Mouse (Mus musculus) forebrain, embryonic 14.5 days (tissue): Measurements from ENCODE around the gene S100a16. TPM values are rescaled to one million over a fixed set of nuclear protein-coding genes. Genes with fewer than 3 reads are reported as not detected.

Source experiments
- ATAC-seq: fragments of 200-750 bp; cut with Nextera tagmentation; 2 replicates; pipeline ENCODE4 v1.8.0; 2017; ENCODE audit warnings: mild to moderate bottlenecking, moderate library complexity
- DNase-seq: peaks from one replicate; pipeline ENCODE4 v3.0.0-alpha.2; 2015; ENCODE audit warnings: low spot score
- H3K27ac ChIP-seq: fragments of 300-500 bp; sonication (generic); 2 replicates; pipeline ENCODE4 v1.5.1; 2014; ENCODE audit warnings: low read depth, mild to moderate bottlenecking, control low read depth, low read length, moderate library complexity
- H3K27me3 ChIP-seq: fragments of 300-500 bp; sonication (generic); replicated peaks from 2 replicates; pipeline ENCODE4 v1.6.1; 2014; ENCODE audit warnings: low read length, control low read depth, mixed read lengths; ENCODE audit not compliant: control insufficient read depth, insufficient read depth
- H3K36me3 ChIP-seq: fragments of 300-500 bp; sonication (generic); 2 replicates; pipeline ENCODE4 v1.6.1; 2014; ENCODE audit warnings: low read length, control low read depth; ENCODE audit not compliant: control insufficient read depth, insufficient read depth
- H3K4me1 ChIP-seq: fragments of 300-500 bp; sonication (generic); 2 replicates; pipeline ENCODE4 v1.6.1; 2014; ENCODE audit warnings: antibody characterized with exemption, low read length, control low read depth; ENCODE audit not compliant: control insufficient read depth, insufficient read depth
- H3K4me2 ChIP-seq: fragments of 300-500 bp; sonication (generic); 2 replicates; pipeline ENCODE4 v1.6.1; 2014; ENCODE audit warnings: mild to moderate bottlenecking, control low read depth, low read length
- H3K4me3 ChIP-seq: fragments of 300-500 bp; sonication (generic); 2 replicates; pipeline ENCODE4 v1.5.1; 2014; ENCODE audit warnings: low read depth, low read length, control low read depth
- H3K9ac ChIP-seq: fragments of 300-500 bp; sonication (generic); 2 replicates; pipeline ENCODE4 v1.6.1; 2014; ENCODE audit warnings: mild to moderate bottlenecking, low read length, control low read depth, moderate library complexity
- H3K9me3 ChIP-seq: fragments of 300-500 bp; sonication (generic); replicated peaks from 2 replicates; pipeline ENCODE4 v1.6.1; 2016; ENCODE audit warnings: low read length, control low read depth, mixed read lengths; ENCODE audit not compliant: control insufficient read depth
- WGBS: fragments of 180-500 bp; shearing (Covaris S2); extraction: QIAGEN DNeasy Blood & Tissue Kit; methylation state at CpG from one replicate; pipeline ENCODE4 v1.1.7; 2014; 5-methylcytosine and 5-hydroxymethylcytosine counted together
- polyA plus RNA-seq: library from polyadenylated mRNA; unstranded; fragments of >200 nt; fragmentation: Nextera tagmentation; extraction: Ambion mirVana; gene quantifications from 2 replicates; pipeline ENCODE4 v1.2.1, GENCODE M21; 2014

S100a16 gene
- polyA plus RNA-seq, 1 experiment from 2014 or later: 43.2 TPM

- ATAC-seq (no peak), DNase-seq (no peak)
- H3K27ac ChIP-seq: no peak overlapping the region
- WGBS: 88% methylated on average over 3 of the region's 3 CpGs
- no peak overlapping the region for H3K4me3 ChIP-seq
- no peak overlapping the region for H3K4me2 ChIP-seq
- H3K9ac ChIP-seq: no peak overlapping the region
- H3K4me1 ChIP-seq: no peaks in the 10 kb centered on the region
- H3K36me3 ChIP-seq: no peaks in the 10 kb centered on the region
- no peaks in the 10 kb centered on the region for H3K9me3 ChIP-seq
- H3K27me3 ChIP-seq: no peaks in the 10 kb centered on the region
Measured at GRCm38 (mm10) chr3:90575320-90575719, 38.3 kb downstream of the S100a16 start.

- Histone ChIP-seq H3K9ac (no peak overlapping the region), H3K36me3 (no peaks in the 10 kb centered on the region), H3K27me3 (no peaks in the 10 kb centered on the region), H3K9me3 (no peaks in the 10 kb centered on the region), H3K4me2 (no peak overlapping the region), H3K4me3 (no peak overlapping the region), H3K4me1 (no peaks in the 10 kb centered on the region), H3K27ac (no peak overlapping the region)
- WGBS: 75% methylated on average over 10 of the region's 10 CpGs
- no peak for ATAC-seq
- no peak for DNase-seq
Measured at GRCm38 (mm10) chr3:90576351-90577001, 39.4 kb downstream of the S100a16 start.

- Histone ChIP-seq H3K9me3 (no peaks in the 10 kb centered on the region), H3K4me3 (no peak overlapping the region), H3K27me3 (no peaks in the 10 kb centered on the region), H3K36me3 (no peaks in the 10 kb centered on the region), H3K4me1 (no peaks in the 10 kb centered on the region), H3K9ac (no peak overlapping the region), H3K27ac (no peak overlapping the region), H3K4me2 (no peak overlapping the region)
- ATAC-seq (no peak), DNase-seq (no peak)
- 85% methylated on average over 7 of the region's 7 CpGs for WGBS
Measured at GRCm38 (mm10) chr3:90579433-90579832, 42.4 kb downstream of the S100a16 start.

GRCm38 (mm10) chr3:90581141-90581540 lies 44.1 kb downstream of the S100a16 start:
- WGBS: 93% methylated on average over 5 of the region's 5 CpGs
- H3K9ac ChIP-seq: no peak overlapping the region
- DNase-seq: no peak

GRCm38 (mm10) chr3:90582156-90582555 lies 45.1 kb downstream of the S100a16 start:
- DNase-seq: no peak

More at GRCm38 (mm10) chr3:90581141-90581540, 44.1 kb downstream of the S100a16 start:
- no peaks in the 10 kb centered on the region for H3K36me3 ChIP-seq
- H3K4me1 ChIP-seq: no peaks in the 10 kb centered on the region
- no peak overlapping the region for H3K4me2 ChIP-seq
- no peaks in the 10 kb centered on the region for H3K9me3 ChIP-seq
- ATAC-seq: no peak
- no peaks in the 10 kb centered on the region for H3K27me3 ChIP-seq
- no peak overlapping the region for H3K27ac ChIP-seq
- no peak overlapping the region for H3K4me3 ChIP-seq

GRCm38 (mm10) chr3:90582556-90582955 lies 45.5 kb downstream of the S100a16 start:
- no peaks in the 10 kb centered on the region for H3K27me3 ChIP-seq
- ATAC-seq (no peak), DNase-seq (no peak)
- H3K36me3 ChIP-seq: no peaks in the 10 kb centered on the region
- H3K4me2 ChIP-seq: no peak overlapping the region
- H3K4me1 ChIP-seq: no peaks in the 10 kb centered on the region
- 94% methylated on average over 4 of the region's 4 CpGs for WGBS
- no peak overlapping the region for H3K9ac ChIP-seq
- no peak overlapping the region for H3K27ac ChIP-seq
- H3K4me3 ChIP-seq: no peak overlapping the region
- no peaks in the 10 kb centered on the region for H3K9me3 ChIP-seq

More at GRCm38 (mm10) chr3:90582156-90582555, 45.1 kb downstream of the S100a16 start:
- H3K4me1 ChIP-seq: no peaks in the 10 kb centered on the region
- H3K27me3 ChIP-seq: no peaks in the 10 kb centered on the region
- ATAC-seq: no peak
- no peak overlapping the region for H3K9ac ChIP-seq
- H3K4me2 ChIP-seq: no peak overlapping the region
- no peak overlapping the region for H3K27ac ChIP-seq
- H3K36me3 ChIP-seq: no peaks in the 10 kb centered on the region
- WGBS: 95% methylated on average over 1 of the region's 1 CpGs
- no peak overlapping the region for H3K4me3 ChIP-seq
- H3K9me3 ChIP-seq: no peaks in the 10 kb centered on the region

GRCm38 (mm10) chr3:90583893-90584292 lies 46.8 kb downstream of the S100a16 start:
- H3K9me3 ChIP-seq: no peaks in the 10 kb centered on the region
- ATAC-seq (no peak), DNase-seq (no peak)
- no peak overlapping the region for H3K27ac ChIP-seq
- 54% methylated on average over 3 of the region's 3 CpGs for WGBS
- no peak overlapping the region for H3K4me2 ChIP-seq
- no peaks in the 10 kb centered on the region for H3K27me3 ChIP-seq
- no peak overlapping the region for H3K9ac ChIP-seq
- H3K4me3 ChIP-seq: no peak overlapping the region
- no peaks in the 10 kb centered on the region for H3K36me3 ChIP-seq
- H3K4me1 ChIP-seq: no peaks in the 10 kb centered on the region

- Histone ChIP-seq H3K27ac (no peak overlapping the region), H3K4me1 (no peaks in the 10 kb centered on the region), H3K9me3 (no peaks in the 10 kb centered on the region), H3K36me3 (no peaks in the 10 kb centered on the region), H3K9ac (no peak overlapping the region), H3K27me3 (no peaks in the 10 kb centered on the region), H3K4me3 (no peak overlapping the region), H3K4me2 (no peak overlapping the region)
- DNase-seq: peak; percentile 80
- ATAC-seq: peak; percentile 66
- 33% methylated on average over 5 of the region's 5 CpGs for WGBS
Measured at GRCm38 (mm10) chr3:90585595-90585994, 48.5 kb downstream of the S100a16 start.

- no peaks in the 10 kb centered on the region for H3K36me3 ChIP-seq
- 86% methylated on average over 15 of the region's 15 CpGs for WGBS
- H3K9me3 ChIP-seq: no peaks in the 10 kb centered on the region
- no peaks in the 10 kb centered on the region for H3K27me3 ChIP-seq
- DNase-seq: no peak
- no peak overlapping the region for H3K9ac ChIP-seq
- H3K4me1 ChIP-seq: no peaks in the 10 kb centered on the region
- H3K4me3 ChIP-seq: no peak overlapping the region
- no peak overlapping the region for H3K4me2 ChIP-seq
- no peak overlapping the region for H3K27ac ChIP-seq
- no peak for ATAC-seq
Measured at GRCm38 (mm10) chr3:90586016-90586643, 49.1 kb downstream of the S100a16 start.
